Mouse (Mus musculus) forebrain, embryonic 10.5 days (tissue): ENCODE data around the gene Slc9a2. TPM values are rescaled to one million over a fixed set of nuclear protein-coding genes. Genes with fewer than 3 reads are reported as not detected.
"Not testable (repeated sequence)": the region's sequence is repeated elsewhere in the genome, so short reads cannot be mapped to it uniquely, and the experiment has no call there.

Experiments
- DNase-seq: peaks from one replicate; pipeline ENCODE4 v3.0.0-alpha.2; 2017; ENCODE audit warnings: low spot score; ENCODE audit errors: extremely low spot score
- H3K27ac ChIP-seq: fragments of 300-500 bp; sonication (generic); 2 replicates; pipeline ENCODE4 v1.5.1; 2016; ENCODE audit warnings: mild to moderate bottlenecking
- H3K27me3 ChIP-seq: fragments of 300-500 bp; sonication (generic); 2 replicates; pipeline ENCODE4 v1.6.1; 2016; ENCODE audit warnings: mild to moderate bottlenecking; ENCODE audit not compliant: poor library complexity, severe bottlenecking
- H3K36me3 ChIP-seq: fragments of 300-500 bp; sonication (generic); replicated peaks from 2 replicates; pipeline ENCODE4 v1.6.1; 2016; ENCODE audit warnings: mild to moderate bottlenecking, moderate library complexity
- H3K4me1 ChIP-seq: fragments of 300-500 bp; sonication (generic); 2 replicates; pipeline ENCODE4 v1.6.1; 2016
- H3K4me3 ChIP-seq: fragments of 300-500 bp; sonication (generic); 2 replicates; pipeline ENCODE4 v1.5.1; 2016; ENCODE audit warnings: mild to moderate bottlenecking, moderate library complexity
- H3K9me3 ChIP-seq: fragments of 300-500 bp; sonication (generic); 2 replicates; pipeline ENCODE4 v1.6.1; 2016; ENCODE audit warnings: mild to moderate bottlenecking, moderate library complexity
- WGBS: fragments of 180-500 bp; shearing (Covaris S2); methylation state at CpG from one replicate; pipeline ENCODE4 v1.1.7; 2016; 5-methylcytosine and 5-hydroxymethylcytosine counted together
- polyA plus RNA-seq: library from polyadenylated mRNA; unstranded; fragments of >200 nt; fragmentation: Nextera tagmentation; extraction: Ambion mirVana; gene quantifications from 2 replicates; pipeline ENCODE4 v1.2.1, GENCODE M21; 2016

Gene Slc9a2
- polyA plus RNA-seq, 1 experiment from 2014 or later, result not detected

- not testable (repeated sequence) for H3K27ac ChIP-seq, DNase-seq, H3K36me3 ChIP-seq, H3K4me3 ChIP-seq, H3K27me3 ChIP-seq, H3K9me3 ChIP-seq, H3K4me1 ChIP-seq
- 91% methylated on average over 9 of the region's 9 CpGs for WGBS
These were observed 57.9 kb downstream of the Slc9a2 start for GRCm38 (mm10) chr1:40738246-40738645.

DNA sequence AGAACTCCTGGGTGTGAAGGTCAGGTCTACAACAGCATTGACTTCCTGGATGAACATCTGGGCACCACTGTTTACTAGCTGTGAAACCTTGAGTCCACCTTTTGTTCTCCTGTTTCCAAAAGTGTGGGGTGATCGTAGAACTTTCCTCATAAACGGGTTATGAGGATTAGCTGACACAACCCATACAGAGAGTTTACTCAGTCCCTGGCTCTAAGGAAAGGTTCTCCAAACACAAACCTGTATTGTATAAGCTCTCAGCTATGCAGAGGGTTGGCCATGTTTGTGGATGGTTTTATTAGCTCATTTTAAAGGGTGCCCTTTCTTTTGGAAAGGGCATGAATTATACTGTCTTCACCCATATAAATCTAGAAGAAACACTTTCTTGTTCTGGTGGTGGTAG is 60.4 kb downstream of the Slc9a2 start:
- WGBS, result 92% methylated on average over 2 of the region's 2 CpGs
- Histone ChIP-seq H3K9me3 (no peaks in the 10 kb centered on the region), H3K4me1 (no peaks in the 10 kb centered on the region), H3K27ac (no peak overlapping the region), H3K27me3 (no peaks in the 10 kb centered on the region), H3K4me3 (no peak overlapping the region), H3K36me3 (no peaks in the 10 kb centered on the region)
- no peak for DNase-seq

- Histone ChIP-seq H3K27me3 (no peaks in the 10 kb centered on the region), H3K36me3 (no peaks in the 10 kb centered on the region), H3K9me3 (no peaks in the 10 kb centered on the region), H3K4me1 (no peaks in the 10 kb centered on the region), H3K4me3 (no peak overlapping the region), H3K27ac (no peak overlapping the region)
- 90% methylated on average over 5 of the region's 5 CpGs for WGBS
- DNase-seq, result no peak
These were observed 65.7 kb downstream of the Slc9a2 start for GRCm38 (mm10) chr1:40746089-40746488.

- no peaks in the 10 kb centered on the region for H3K27me3 ChIP-seq
- H3K4me3 ChIP-seq, result no peak overlapping the region
- no peaks in the 10 kb centered on the region for H3K36me3 ChIP-seq
- H3K27ac ChIP-seq, result no peak overlapping the region
- 90% methylated on average over 6 of the region's 6 CpGs for WGBS
- H3K9me3 ChIP-seq, result no peaks in the 10 kb centered on the region
- no peaks in the 10 kb centered on the region for H3K4me1 ChIP-seq
- DNase-seq, result no peak
These were observed 79.5 kb downstream of the Slc9a2 start for GRCm38 (mm10) chr1:40759751-40760445.

DNA sequence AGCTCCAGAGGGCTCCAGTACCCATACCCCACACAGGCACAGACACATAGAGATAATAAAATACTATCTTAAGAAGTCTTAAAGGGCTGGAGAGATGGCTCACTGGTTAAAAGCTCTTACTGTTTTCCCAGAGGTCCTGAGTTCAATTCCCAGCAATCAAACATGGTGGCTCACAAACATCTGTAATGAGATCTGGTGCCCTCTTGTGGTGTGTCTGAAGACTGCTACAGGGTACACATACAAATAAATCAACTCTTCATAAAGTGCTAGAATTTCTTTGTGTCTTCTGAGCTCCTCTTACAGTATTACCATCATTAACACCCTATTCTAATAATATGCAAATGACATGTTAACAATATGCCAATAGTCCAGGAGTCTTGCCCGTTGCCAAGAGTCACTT is 83.7 kb downstream of the Slc9a2 start:
- peaks cover 4% of the 10 kb centered on the region; the same call in 1 of the 2 replicates for H3K4me1 ChIP-seq
- no peak for DNase-seq
- no peak overlapping the region for H3K4me3 ChIP-seq
- 94% methylated on average over 1 of the region's 1 CpGs for WGBS
- H3K27me3 ChIP-seq, result no peaks in the 10 kb centered on the region
- no peak overlapping the region for H3K27ac ChIP-seq
- H3K36me3 ChIP-seq, result no peaks in the 10 kb centered on the region
- no peaks in the 10 kb centered on the region for H3K9me3 ChIP-seq

- no peaks in the 10 kb centered on the region for H3K27me3 ChIP-seq
- no peak overlapping the region for H3K27ac ChIP-seq
- 94% methylated on average over 15 of the region's 15 CpGs for WGBS
- H3K4me1 ChIP-seq, result peaks cover 10% of the 10 kb centered on the region
- H3K36me3 ChIP-seq, result no peaks in the 10 kb centered on the region
- no peak for DNase-seq
- no peaks in the 10 kb centered on the region for H3K9me3 ChIP-seq
- H3K4me3 ChIP-seq, result no peak overlapping the region
These were observed 84.4 kb downstream of the Slc9a2 start for GRCm38 (mm10) chr1:40764701-40765275.

DNA sequence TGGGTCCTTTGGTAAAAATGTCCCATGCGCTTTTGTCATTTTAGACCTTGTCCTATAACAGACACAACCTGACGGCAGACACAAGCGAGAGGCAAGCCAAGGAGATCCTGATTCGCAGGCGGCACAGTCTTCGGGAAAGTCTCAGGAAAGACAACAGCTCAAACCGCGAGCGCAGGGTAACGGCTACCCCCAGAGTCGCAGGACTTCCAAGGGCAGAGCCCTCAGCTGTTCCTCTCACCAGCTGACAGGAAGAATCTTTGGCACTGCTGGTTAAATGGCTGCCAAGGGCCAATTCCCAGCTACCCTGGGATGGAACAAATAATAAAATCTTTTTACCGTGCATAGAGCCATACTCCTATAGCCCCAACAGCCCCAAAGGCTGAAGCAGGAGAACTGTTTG is 85.1 kb downstream of the Slc9a2 start:
- no peak for DNase-seq
- H3K4me1 ChIP-seq, result peaks cover 10% of the 10 kb centered on the region
- H3K4me3 ChIP-seq, result no peak overlapping the region
- no peaks in the 10 kb centered on the region for H3K9me3 ChIP-seq
- no peaks in the 10 kb centered on the region for H3K36me3 ChIP-seq
- no peaks in the 10 kb centered on the region for H3K27me3 ChIP-seq
- WGBS, result 93% methylated on average over 12 of the region's 12 CpGs
- H3K27ac ChIP-seq, result no peak overlapping the region

DNA sequence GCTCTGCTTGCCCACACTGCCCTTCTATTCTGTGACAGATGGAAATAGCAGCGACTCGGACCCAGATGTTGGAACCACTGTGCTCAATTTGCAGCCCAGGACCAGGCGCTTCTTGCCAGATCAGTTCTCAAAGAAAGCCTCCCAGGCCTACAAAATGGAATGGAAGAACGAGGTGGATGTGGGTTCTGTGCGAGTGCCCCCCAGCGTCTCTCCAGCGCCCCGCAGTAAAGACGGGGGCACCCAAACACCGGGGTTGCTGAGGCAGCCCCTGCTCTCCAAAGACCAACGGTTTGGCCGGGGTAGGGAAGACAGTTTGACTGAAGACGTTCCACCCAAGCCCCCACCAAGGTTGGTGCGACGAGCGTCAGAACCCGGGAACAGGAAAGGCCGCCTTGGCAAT is 87.2 kb downstream of the Slc9a2 start:
- no peak overlapping the region for H3K4me3 ChIP-seq
- 88% methylated on average over 18 of the region's 18 CpGs for WGBS
- H3K27ac ChIP-seq, result no peak overlapping the region
- H3K4me1 ChIP-seq, result peaks cover 10% of the 10 kb centered on the region
- no peaks in the 10 kb centered on the region for H3K36me3 ChIP-seq
- H3K9me3 ChIP-seq, result no peaks in the 10 kb centered on the region
- no peaks in the 10 kb centered on the region for H3K27me3 ChIP-seq
- no peak for DNase-seq

- 32% methylated on average over 6 of the region's 6 CpGs for WGBS
These were observed 88.2 kb downstream of the Slc9a2 start for GRCm38 (mm10) chr1:40768606-40769005.

DNA sequence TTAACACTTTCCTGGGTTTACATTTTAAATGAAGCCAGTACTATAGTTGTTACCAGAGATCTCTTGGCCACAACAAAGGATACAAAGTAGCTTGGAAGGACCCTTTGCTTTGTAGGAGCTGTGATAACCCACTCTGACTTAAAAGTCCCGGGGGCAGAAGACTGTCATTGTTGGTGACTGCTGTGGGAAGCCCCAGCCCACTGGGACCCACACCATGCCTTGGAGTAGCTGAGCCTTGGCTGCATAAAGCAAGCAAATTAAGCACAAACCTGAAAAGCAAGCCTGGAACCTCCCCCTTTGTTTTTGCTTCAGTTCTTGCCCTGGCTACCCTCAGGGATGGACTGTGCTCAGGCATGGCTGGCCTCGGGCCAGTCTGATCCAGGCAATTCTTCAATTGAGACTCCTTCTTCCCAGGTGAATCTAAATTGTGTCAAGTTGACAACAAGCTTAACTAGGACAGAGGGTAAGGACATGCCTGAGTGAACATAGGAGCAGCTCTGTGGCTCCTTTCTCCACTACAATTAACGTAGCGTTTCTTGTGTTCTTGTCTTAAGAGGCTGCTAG is 89.0 kb downstream of the Slc9a2 start:
- 66% methylated on average over 4 of the region's 4 CpGs for WGBS
- Histone ChIP-seq H3K4me3 (no peak overlapping the region), H3K9me3 (no peaks in the 10 kb centered on the region), H3K4me1 (peaks cover 10% of the 10 kb centered on the region), H3K36me3 (peaks cover 10% of the 10 kb centered on the region), H3K27ac (no peak overlapping the region), H3K27me3 (no peaks in the 10 kb centered on the region)
- no peak for DNase-seq

More at GRCm38 (mm10) chr1:40768606-40769005, 88.2 kb downstream of the Slc9a2 start:
- H3K9me3 ChIP-seq, result no peaks in the 10 kb centered on the region
- H3K36me3 ChIP-seq, result peaks cover 2% of the 10 kb centered on the region
- no peak overlapping the region for H3K27ac ChIP-seq
- peak; percentile 37 for DNase-seq
- H3K4me1 ChIP-seq, result peaks cover 10% of the 10 kb centered on the region
- no peak overlapping the region for H3K4me3 ChIP-seq
- no peaks in the 10 kb centered on the region for H3K27me3 ChIP-seq

DNA sequence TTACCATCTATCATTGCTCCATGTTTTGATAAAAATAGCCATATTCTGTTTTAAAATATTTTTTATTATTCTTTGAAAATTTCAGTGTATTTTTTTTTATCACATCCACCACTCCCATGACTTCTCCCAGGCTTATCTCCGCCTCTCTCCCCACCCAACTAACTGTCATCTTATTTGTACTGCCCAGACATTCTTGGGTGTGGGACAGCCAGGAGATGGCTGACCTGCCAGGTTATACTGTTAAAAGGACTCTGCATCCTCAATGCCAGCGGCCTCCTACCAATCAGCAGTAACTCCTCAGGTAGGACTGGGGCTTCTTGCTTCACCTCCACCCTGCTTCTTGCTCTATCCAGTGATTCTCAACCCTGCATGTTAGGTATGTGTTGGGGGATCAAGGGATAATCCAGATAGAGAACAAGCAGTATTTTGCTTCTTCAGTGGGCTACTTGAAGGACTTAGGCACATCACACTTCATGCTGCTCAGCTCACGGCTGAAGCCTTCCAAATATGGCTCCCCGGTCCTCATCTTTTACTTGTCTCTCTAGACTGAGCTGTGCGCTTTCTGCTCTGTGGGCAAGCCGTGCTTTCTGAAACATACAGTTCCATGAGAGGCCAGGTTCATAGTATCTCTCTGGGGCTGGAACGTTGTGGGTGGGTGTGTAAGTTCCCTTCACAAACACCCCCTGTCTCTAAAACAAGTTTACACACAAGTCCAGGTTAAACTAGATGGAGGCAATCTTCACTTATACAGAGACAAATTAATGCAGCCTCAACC is 91.0 kb downstream of the Slc9a2 start:
- Histone ChIP-seq H3K27me3 (no peaks in the 10 kb centered on the region), H3K4me3 (no peak overlapping the region), H3K9me3 (no peaks in the 10 kb centered on the region), H3K36me3 (peaks cover 10% of the 10 kb centered on the region), H3K4me1 (peaks cover 10% of the 10 kb centered on the region), H3K27ac (no peak overlapping the region)
- 94% methylated on average over 7 of the region's 7 CpGs for WGBS
- DNase-seq, result no peak

DNA sequence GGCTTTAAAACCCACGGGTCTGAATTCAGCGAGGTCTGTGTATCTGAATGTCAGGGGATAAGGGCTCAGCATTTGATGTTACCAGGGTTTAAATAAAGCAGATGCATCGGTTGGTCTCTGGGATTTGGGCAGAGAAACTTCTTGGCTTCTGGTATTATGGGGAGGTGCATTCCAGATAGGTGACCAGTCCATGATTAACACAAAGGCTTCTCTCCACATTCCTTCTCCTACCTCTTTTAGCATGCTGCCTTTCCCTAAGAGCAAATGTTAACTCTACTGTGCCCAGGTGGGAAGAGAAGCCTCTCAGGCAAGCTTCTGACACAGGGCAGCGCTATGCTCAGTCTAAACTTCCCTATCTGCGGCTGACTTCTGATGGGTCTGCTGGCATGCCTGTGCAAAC is 92.9 kb downstream of the Slc9a2 start:
- Histone ChIP-seq H3K36me3 (peaks cover 10% of the 10 kb centered on the region), H3K27ac (no peak overlapping the region), H3K27me3 (no peaks in the 10 kb centered on the region), H3K9me3 (no peaks in the 10 kb centered on the region), H3K4me3 (no peak overlapping the region), H3K4me1 (peaks cover 10% of the 10 kb centered on the region)
- WGBS, result 91% methylated on average over 5 of the region's 5 CpGs
- no peak for DNase-seq

GRCm38 (mm10) chr1:40774040-40774439 is 93.7 kb downstream of the Slc9a2 start:
- H3K27me3 ChIP-seq, result no peaks in the 10 kb centered on the region
- no peak overlapping the region for H3K4me3 ChIP-seq
- 94% methylated on average over 10 of the region's 10 CpGs for WGBS
- no peak overlapping the region for H3K27ac ChIP-seq
- H3K36me3 ChIP-seq, result peaks cover 17% of the 10 kb centered on the region
- peaks cover 7% of the 10 kb centered on the region; the same call in 1 of the 2 replicates for H3K9me3 ChIP-seq
- H3K4me1 ChIP-seq, result peaks cover 6% of the 10 kb centered on the region
- no peak for DNase-seq
